Mouse (Mus musculus) brown adipose tissue, adult 24 weeks (tissue): Measurements from ENCODE around the gene BC017158. TPM values are rescaled to one million over a fixed set of nuclear protein-coding genes. Genes with fewer than 3 reads are reported as not detected.

Source experiments
- H3K27ac ChIP-seq: fragments of 200-500 bp; replicated peaks from 2 replicates; pipeline ENCODE4 v1.5.1; 2012; ENCODE audit warnings: low read depth, mild to moderate bottlenecking, low read length
- H3K4me1 ChIP-seq: fragments of 200-500 bp; 2 replicates; pipeline ENCODE4 v1.6.1; 2012; ENCODE audit warnings: low read length, mixed read lengths; ENCODE audit not compliant: control insufficient read depth, insufficient read depth, insufficient read length
- H3K4me3 ChIP-seq: fragments of 200-500 bp; 2 replicates; pipeline ENCODE4 v1.5.1; 2012; ENCODE audit warnings: low read depth, mild to moderate bottlenecking, low read length, moderate library complexity; ENCODE audit not compliant: insufficient read depth
- polyA plus RNA-seq: library from polyadenylated mRNA; stranded (reverse); fragments of >200 nt; gene quantifications from 2 replicates; pipeline ENCODE4 v1.2.4, GENCODE M21; 2012; ENCODE audit not compliant: missing spikeins, insufficient read depth, insufficient read length

The BC017158 gene
- polyA plus RNA-seq, 1 experiment = 9.8 TPM

DNA sequence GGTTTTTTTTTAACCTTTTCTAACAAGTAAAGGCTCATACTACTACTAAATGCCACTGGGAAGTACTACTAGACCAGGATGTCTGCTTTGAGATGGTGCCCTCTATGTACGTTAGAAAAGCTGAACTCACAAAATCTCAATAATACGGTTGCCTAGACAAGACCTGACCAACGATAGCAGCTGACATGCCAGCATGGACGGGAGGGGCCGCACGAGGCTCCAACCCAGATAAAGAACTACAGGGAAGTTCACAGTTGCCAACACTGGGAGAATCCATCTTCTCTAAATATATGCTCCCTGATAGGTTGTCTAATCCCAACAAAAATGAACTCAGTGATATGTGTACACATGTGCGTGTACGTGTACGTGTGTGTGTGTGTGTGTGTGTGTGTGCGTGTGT, 3.2 kb downstream of the BC017158 start:
- Histone ChIP-seq H3K4me1 (peaks cover 5% of the 10 kb centered on the region), H3K27ac (no peak overlapping the region), H3K4me3 (no peak overlapping the region)

DNA sequence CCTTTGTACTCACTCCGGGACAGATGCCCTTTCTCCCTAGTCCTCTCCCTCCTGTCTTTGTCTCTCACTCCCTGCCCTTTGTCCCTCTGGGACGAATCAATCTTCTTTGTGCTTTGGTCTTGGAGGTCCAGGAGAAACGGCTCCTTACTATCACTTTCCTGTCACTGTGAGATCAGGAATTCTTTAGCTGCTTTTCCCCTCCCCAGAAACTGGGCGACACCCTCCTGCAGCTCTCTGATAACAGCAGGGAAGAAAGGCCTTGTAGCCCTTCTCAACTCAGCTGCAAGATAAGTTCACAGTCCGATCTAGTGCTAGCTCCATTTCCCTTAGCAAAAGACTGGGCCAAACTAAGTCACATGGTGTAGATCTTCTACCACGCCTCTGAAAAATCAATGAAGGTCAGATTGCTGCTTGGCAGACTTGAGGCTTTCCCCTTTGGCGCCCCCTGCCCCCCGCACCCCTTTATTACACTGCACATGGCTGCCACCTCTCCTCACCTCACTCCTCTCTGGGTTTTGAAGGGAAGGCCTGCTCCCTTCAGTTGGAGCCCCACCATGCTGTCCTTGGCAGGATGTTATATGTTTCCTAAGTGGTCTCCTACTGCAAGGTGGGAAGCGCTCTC, 8.9 kb downstream of the BC017158 start:
- no peak overlapping the region for H3K27ac ChIP-seq
- H3K4me3 ChIP-seq = no peak overlapping the region
- H3K4me1 ChIP-seq = no peaks in the 10 kb centered on the region

GRCm38 (mm10) chr7:128285060-128285459, 12.9 kb downstream of the BC017158 start:
- no peak overlapping the region for H3K4me3 ChIP-seq
- no peak overlapping the region for H3K27ac ChIP-seq
- H3K4me1 ChIP-seq = no peaks in the 10 kb centered on the region

DNA sequence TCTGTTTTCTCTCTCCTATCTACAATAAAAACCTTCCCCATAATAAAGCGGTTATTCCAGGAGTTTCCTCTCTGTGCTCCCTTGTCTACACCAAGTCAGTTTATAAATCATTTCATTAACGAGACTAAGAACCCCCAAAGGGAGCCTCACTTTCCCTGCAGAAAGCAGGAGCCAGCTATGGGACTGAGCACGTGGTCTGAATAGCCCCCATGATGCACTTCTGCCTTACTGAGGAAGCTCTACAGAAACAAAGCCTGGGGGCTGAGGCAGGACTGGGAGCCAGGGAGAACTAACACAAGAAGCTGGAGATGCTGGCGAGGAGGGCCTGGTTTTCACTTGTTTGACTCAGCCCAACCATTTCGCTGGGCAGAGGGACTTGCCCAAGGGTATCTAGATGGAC, 13.9 kb downstream of the BC017158 start:
- Histone ChIP-seq H3K4me3 (no peak overlapping the region), H3K4me1 (no peaks in the 10 kb centered on the region), H3K27ac (no peak overlapping the region)

DNA sequence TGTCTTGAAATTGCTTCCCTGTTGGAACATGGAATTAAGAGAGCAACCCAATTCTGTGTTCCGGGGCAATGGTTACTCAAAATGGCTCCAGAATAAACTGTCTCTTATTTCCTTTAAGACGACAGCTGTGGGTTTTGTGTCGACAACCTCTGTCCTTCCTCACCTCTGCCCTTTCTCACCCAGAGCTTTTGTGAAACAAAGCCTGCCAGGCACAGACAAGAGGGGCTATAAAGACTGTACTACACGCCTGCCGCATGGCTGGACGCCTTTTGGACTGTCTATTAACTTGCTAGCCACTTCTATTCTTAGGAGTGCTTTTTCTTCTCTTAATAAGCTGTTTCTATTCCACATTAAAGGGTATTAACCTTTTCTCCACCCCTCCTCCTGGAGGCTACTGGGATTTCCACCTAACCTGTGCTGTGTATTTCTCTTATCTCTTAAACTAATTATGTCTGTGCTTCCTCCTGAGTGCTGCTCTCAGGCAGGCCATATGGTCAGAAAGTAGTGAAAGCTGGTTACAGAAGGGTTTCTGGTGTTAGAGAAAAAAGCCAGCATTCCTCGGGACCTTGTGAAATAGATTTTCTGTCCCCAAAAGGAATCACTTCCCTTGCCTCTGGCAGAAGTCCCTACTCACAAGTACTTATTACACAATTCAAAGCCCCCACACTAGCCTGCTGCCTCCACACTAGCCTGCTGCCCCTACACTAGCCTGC, 15.3 kb downstream of the BC017158 start:
- no peaks in the 10 kb centered on the region for H3K4me1 ChIP-seq
- H3K4me3 ChIP-seq = no peak overlapping the region
- no peak overlapping the region for H3K27ac ChIP-seq

- H3K27ac ChIP-seq = no peak overlapping the region
- H3K4me3 ChIP-seq = no peak overlapping the region
- H3K4me1 ChIP-seq = no peaks in the 10 kb centered on the region
These were observed 16.2 kb downstream of the BC017158 start for GRCm38 (mm10) chr7:128281765-128282164.

- no peaks in the 10 kb centered on the region for H3K4me1 ChIP-seq
- no peak overlapping the region for H3K27ac ChIP-seq
- no peak overlapping the region for H3K4me3 ChIP-seq
These were observed 18.2 kb downstream of the BC017158 start for GRCm38 (mm10) chr7:128279750-128280149.

DNA sequence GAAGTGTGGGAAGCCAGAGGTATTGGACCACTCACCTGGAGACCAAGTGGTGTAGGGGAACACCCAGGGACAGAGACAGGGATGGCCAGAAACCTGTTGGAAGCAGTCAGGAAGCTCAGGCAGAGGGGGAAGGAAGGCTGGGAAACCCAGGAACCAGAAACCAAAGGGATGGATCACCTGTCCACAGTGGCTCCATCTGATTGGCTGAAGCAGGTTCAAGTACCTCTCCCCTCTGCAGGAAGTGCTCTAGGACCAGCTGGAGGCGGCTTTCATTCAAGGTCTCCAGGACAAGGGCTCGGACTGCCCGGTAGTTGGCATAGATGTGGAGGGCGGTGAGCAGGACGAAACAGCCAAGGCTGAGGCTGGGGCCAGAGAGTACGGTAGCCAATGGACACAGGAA, 21.9 kb downstream of the BC017158 start:
- no peak overlapping the region for H3K27ac ChIP-seq
- no peak overlapping the region for H3K4me3 ChIP-seq
- no peaks in the 10 kb centered on the region for H3K4me1 ChIP-seq

- Histone ChIP-seq H3K27ac (no peak overlapping the region), H3K4me3 (no peak overlapping the region)
These were observed 26.5 kb downstream of the BC017158 start for GRCm38 (mm10) chr7:128271496-128271895.

GRCm38 (mm10) chr7:128270431-128270850, 27.5 kb downstream of the BC017158 start:
- Histone ChIP-seq H3K27ac (no peak overlapping the region), H3K4me1 (no peaks in the 10 kb centered on the region), H3K4me3 (no peak overlapping the region)

More at GRCm38 (mm10) chr7:128271496-128271895, 26.5 kb downstream of the BC017158 start:
- H3K4me1 ChIP-seq = no peaks in the 10 kb centered on the region

- Histone ChIP-seq H3K4me1 (no peaks in the 10 kb centered on the region), H3K27ac (no peak overlapping the region), H3K4me3 (no peak overlapping the region)
These were observed 30.2 kb downstream of the BC017158 start for GRCm38 (mm10) chr7:128267813-128268212.

DNA sequence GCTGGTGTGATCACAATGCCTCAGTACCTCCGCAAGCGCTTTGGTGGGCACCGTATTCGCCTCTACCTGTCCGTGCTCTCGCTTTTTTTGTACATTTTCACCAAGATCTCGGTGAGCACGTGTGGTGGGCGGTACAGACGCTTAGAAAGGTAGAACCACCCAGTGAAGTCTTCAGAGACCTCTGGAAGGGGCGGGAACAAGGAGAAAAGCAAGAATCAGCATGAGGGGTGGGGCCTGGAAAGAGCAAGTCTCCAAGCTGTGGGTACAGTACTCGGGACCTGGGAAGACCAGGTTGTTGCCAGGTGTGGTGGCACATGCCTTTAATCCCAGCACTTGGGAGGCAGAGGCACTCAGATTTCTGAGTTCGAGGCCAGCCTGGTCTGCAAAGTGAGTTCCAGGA, 30.6 kb downstream of the BC017158 start:
- Histone ChIP-seq H3K27ac (no peak overlapping the region), H3K4me1 (no peaks in the 10 kb centered on the region), H3K4me3 (no peak overlapping the region)

GRCm38 (mm10) chr7:128266056-128266455, 31.9 kb downstream of the BC017158 start:
- Histone ChIP-seq H3K4me3 (no peak overlapping the region), H3K4me1 (no peaks in the 10 kb centered on the region), H3K27ac (no peak overlapping the region)

DNA sequence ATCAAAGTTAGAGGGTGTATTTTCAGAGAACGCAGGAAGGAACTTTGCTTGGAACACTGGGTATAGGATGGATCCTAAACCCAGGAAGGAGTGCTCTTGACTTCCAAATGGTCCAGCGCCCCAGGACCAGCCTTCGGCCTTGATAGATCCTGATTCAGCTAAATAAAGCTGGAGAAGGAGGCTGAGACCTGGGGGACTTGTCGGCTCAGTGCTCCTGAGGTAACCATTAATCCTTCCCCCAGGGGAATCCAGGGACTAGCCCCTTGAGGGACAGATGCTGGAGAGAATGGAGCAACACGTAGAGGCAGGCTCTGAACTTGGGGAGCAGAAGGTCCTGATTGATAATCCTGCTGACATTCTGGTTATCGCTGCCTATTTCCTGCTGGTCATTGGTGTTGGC, 32.6 kb downstream of the BC017158 start, which contains the start of gene Slc5a2:
TSS of gene Slc5a2 (plus strand) at position 247 of the 400 bp plus-strand sequence.
- Histone ChIP-seq H3K4me3 (no peak within 1 kb of the TSS), H3K27ac (no peak within 1 kb of the TSS), H3K4me1 (no peaks in the 10 kb centered on the region)

- H3K4me3 ChIP-seq = no peak overlapping the region
- no peak overlapping the region for H3K27ac ChIP-seq
- no peaks in the 10 kb centered on the region for H3K4me1 ChIP-seq
These were observed 41.1 kb downstream of the BC017158 start for GRCm38 (mm10) chr7:128256783-128257334.

GRCm38 (mm10) chr7:128255757-128256156, 42.2 kb downstream of the BC017158 start:
- no peak overlapping the region for H3K4me3 ChIP-seq
- no peaks in the 10 kb centered on the region for H3K4me1 ChIP-seq
- H3K27ac ChIP-seq = no peak overlapping the region
